Mouse (Mus musculus) Patski (cell line): Measurements from ENCODE around the gene Kcnk13. TPM values are rescaled to one million over a fixed set of nuclear protein-coding genes. Genes with fewer than 3 reads are reported as not detected.

Experiments used
- ATAC-seq: fragments of 100-300 bp; one replicate; pipeline ENCODE4 v1.8.0; 2021
- CTCF ChIA-PET: fragments of 350-600 bp; sonication (Branson Sonifier 250); formaldehyde crosslinking; loops from one replicate; lab custom pipeline; 2022; ENCODE audit warnings: inconsistent platforms; lab: Charles Lee
- POLR2A ChIA-PET: fragments of 350-600 bp; sonication (Branson Sonifier 250); formaldehyde crosslinking; loops from one replicate; lab custom pipeline; 2022; ENCODE audit warnings: antibody characterized with exemption, inconsistent platforms; lab: Charles Lee
- DNase-seq: peaks from one replicate; pipeline ENCODE4 v3.0.0-alpha.2; 2011; ENCODE audit warnings: low read depth, low spot score
- H3K27me3 ChIP-seq: fragments of 371-371 bp; one replicate; pipeline ENCODE4 v1.5.1; 2021
- CTCF ChIP-seq: fragments of 100-300 bp; IDR thresholded peaks from one replicate; pipeline ENCODE4 v1.5.1; 2021
- in situ Hi-C: fragments of 300-500 bp; cut with MboI; formaldehyde crosslinking; loops from 3 replicates; pipeline ENCODE4 v1.11.1; 2018; ENCODE audit warnings: low pct_unique_long_range_greater_than_20kb, mixed read lengths
- polyA plus RNA-seq: library from polyadenylated mRNA; unstranded; gene quantifications from one replicate; pipeline ENCODE4 v1.2.3, GENCODE M21; 2021

The Kcnk13 gene
- polyA plus RNA-seq, 1 experiment from 2014 or later: not detected

DNA sequence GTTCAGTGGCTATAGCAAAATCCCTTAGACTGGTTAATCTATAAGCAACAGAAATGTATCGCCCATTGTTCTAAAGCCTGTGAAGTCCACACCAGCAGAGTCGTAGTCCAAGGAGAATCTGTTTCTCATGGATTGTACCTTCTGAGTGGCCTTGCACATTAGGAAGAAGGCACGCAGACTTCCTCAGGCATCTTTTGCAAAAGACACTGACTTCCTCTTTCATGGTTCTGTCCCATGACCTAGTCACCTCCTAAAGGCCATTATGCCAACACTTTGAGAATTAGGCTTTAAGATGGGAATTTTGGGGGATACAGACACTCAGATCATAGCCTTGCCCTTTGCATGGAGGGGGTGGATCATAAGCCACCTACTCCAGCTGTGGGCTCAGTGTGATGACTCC is 48.5 kb downstream of the Kcnk13 start:
- H3K27me3 ChIP-seq: peaks cover 9% of the 10 kb centered on the region
- ATAC-seq (no peak), DNase-seq (no peak)
- CTCF ChIA-PET: no interaction called here
- in situ Hi-C loops: no loop called here
- POLR2A ChIA-PET: no interaction called here
- TF ChIP-seq CTCF: no peak

DNA sequence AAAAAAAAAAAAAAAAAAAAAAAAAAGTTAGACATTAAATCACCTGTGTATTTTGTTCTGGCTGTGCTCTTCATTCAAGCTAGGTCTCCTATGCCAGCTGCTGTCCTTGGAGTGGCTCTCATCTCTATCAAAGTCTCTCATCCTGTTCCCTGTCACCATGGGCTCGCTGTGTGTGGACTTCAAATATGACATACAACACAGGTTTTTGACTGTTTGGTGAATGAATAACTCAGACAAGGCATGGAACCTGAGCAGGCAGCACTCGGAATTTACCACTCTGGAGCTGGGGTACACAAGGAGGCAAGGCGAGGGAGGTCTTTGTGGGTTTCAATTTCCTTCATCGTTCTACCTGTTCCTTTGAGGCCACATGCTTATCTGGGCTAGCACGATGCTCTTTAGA is 50.8 kb downstream of the Kcnk13 start:
- ATAC-seq (no peak), DNase-seq (no peak)
- peaks cover 14% of the 10 kb centered on the region for H3K27me3 ChIP-seq
- POLR2A ChIA-PET: no interaction called here
- in situ Hi-C loops: no loop called here
- CTCF ChIA-PET: no interaction called here
- no peak for TF ChIP-seq CTCF

DNA sequence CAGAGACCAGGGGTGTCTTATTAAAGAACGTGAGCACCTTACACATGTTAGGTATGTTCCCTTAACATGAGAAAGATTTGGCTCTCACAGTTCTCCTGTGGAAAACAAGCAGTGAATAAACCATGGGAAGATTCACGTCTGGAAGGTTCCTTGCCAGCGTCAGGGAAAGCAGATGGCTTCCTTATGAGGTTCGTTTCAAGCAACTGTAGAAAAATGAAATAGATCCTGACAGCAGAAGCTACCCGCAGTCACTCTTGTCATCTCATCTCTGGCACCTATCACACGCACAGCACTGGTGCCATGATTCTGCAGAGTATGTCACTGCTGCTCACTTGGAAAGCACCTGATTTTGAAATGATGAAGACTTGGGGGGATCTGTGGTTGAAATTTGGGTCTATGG is 53.4 kb downstream of the Kcnk13 start:
- ATAC-seq: no peak
- no peak for DNase-seq
- in situ Hi-C loops: no loop called here
- POLR2A ChIA-PET: no interaction called here
- no peak for TF ChIP-seq CTCF
- peaks cover 22% of the 10 kb centered on the region for H3K27me3 ChIP-seq
- CTCF ChIA-PET: no interaction called here

DNA sequence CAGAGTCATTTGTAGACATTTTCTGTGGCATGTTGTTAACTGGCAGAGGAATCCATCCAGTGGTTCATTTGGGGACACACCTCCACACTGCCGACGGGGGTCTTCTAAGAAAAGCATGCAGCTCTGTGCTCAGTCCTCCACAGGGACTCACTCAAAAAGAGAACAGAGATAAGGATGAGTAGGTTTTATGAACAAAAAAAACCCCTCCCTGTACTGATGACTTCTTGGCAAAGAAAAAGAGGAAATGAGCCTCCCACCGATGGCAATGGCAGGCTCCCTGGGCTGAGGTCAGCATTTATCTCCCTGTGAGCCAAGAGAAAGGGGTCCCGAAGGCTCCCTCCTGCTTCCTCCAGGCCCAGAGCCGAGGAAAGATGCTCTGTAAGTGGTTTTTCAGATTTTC is 58.2 kb downstream of the Kcnk13 start:
- ATAC-seq: no peak
- peaks cover 32% of the 10 kb centered on the region for H3K27me3 ChIP-seq
- no peak for DNase-seq
- CTCF ChIA-PET: no interaction called here
- TF ChIP-seq CTCF: no peak
- POLR2A ChIA-PET: no interaction called here
- in situ Hi-C loops: no loop called here

DNA sequence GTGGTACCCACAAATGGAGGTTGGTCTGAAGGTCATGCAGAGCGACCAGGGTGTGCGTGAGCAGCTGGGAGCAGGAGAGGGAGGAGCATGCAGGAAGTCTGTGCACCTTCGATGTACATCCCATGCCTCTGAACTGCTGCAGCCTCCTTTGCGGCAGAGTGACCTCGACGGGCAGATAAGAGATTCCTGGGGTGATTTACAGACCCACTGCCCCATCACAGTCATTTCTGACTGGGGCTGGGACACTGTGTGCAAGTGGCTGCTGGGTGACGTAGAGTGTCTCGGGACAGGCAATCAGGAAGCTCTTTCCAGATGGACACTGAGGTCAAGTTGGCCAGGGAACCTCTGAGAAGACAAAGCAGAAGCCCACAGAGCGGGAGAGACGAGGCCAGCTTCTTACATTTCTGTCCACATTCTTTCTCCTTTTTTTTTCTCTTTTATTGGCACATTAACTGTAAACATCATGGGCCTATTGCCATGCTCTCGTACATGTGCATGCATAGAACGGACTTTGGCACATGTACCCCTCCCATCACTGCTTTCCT is 59.6 kb downstream of the Kcnk13 start:
- in situ Hi-C loops: no loop called here
- POLR2A ChIA-PET: no interaction called here
- peaks cover 36% of the 10 kb centered on the region for H3K27me3 ChIP-seq
- no peak for TF ChIP-seq CTCF
- DNase-seq (no peak), ATAC-seq (no peak)
- CTCF ChIA-PET: no interaction called here

DNA sequence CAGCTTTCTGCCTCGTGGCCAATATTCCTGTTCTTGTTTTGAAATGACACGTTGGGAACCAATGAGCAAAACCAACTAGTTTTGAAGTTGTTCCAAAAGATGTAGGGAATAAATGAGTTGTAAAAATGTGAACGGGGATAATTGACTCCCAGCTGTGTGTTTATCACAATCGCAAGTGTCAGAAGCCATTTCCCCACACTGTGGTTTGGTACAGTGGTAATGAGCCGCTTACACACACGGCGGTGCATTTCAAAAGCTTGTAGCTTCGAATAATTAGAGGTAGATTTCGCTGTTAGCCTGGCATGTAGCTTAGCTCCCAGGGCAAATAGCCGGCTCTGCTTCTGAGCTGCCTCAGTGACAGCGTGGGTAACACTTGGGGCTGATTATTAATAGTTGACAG is 61.4 kb downstream of the Kcnk13 start:
- DNase-seq (no peak), ATAC-seq (no peak)
- no peak for TF ChIP-seq CTCF
- ChIA-PET CTCF (no interaction called here), POLR2A (no interaction called here)
- H3K27me3 ChIP-seq: peaks cover 38% of the 10 kb centered on the region
- in situ Hi-C loops: no loop called here

DNA sequence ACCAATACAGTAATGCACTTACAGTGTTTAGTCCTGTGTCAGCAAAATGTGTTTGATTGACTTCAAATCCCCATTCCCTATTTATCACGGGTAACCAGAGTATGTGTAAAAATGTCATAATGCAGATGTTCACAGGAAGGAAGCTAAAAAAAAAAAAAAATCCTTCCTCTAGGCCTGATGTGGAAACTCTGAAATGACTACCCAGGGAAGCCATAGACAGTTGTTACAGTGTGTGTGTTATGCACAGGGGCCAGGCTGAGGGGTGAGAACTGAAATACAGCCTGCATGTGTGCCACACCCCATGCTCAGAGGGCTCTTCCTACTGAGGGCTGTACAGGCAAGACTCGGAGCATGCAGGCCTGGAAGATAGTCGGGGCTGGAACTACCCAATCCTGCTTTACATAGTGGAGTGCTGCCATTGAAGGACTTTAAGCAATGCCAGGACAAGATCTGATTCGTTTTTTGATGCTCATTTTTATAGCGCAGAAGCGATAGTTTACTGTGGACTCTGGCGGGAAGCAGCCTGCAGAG is 62.5 kb downstream of the Kcnk13 start:
- peaks cover 33% of the 10 kb centered on the region for H3K27me3 ChIP-seq
- no peak for TF ChIP-seq CTCF
- DNase-seq (no peak), ATAC-seq (no peak)
- in situ Hi-C loops: no loop called here
- ChIA-PET CTCF (no interaction called here), POLR2A (no interaction called here)

DNA sequence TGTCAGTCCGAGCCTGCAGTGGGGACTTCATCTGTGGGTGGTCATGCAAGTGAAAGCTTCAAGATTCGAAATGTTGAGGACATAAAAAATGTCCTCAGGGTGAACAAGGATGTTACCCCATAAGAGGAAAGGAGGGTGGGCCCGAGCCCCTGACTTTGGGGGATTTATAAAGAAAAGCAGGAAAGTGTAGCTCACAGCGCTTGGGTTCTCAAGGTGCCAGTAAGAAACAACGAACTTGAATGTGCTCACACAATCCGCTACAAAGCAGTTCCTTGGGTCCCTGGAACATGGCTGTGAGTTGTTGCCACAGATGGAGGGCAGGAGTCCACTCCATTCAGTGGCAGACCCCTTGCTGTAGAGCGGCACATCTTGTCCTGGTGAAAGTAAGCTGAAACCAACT is 63.0 kb downstream of the Kcnk13 start:
- in situ Hi-C loops: no loop called here
- CTCF ChIA-PET: no interaction called here
- ATAC-seq: no peak
- POLR2A ChIA-PET: no interaction called here
- DNase-seq: no peak
- no peak for TF ChIP-seq CTCF
- H3K27me3 ChIP-seq: peaks cover 30% of the 10 kb centered on the region

DNA sequence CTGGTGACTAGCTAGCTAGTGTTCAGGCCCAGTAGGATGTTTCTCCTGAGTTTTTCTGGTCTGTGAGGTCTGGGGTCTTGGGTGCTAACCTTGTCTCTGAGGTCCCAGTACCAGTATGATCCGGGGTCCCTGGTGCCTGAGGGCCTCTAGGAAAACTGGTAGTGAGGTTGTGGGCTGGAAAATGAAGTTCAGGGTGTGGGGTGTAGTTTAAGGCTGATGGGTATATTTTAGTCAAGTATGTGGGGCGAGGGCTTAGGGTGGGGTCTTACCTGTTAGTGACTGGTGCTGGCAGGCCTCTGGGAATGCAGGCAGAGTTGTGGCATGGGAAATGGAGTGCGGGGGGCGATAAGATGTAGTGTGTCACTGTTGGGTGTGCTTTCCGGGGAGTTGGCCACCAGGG is 67.4 kb downstream of the Kcnk13 start:
- peaks cover 32% of the 10 kb centered on the region for H3K27me3 ChIP-seq
- CTCF ChIA-PET: no interaction called here
- DNase-seq: no peak
- POLR2A ChIA-PET: no interaction called here
- TF ChIP-seq CTCF: no peak
- ATAC-seq: no peak
- in situ Hi-C loops: no loop called here

DNA sequence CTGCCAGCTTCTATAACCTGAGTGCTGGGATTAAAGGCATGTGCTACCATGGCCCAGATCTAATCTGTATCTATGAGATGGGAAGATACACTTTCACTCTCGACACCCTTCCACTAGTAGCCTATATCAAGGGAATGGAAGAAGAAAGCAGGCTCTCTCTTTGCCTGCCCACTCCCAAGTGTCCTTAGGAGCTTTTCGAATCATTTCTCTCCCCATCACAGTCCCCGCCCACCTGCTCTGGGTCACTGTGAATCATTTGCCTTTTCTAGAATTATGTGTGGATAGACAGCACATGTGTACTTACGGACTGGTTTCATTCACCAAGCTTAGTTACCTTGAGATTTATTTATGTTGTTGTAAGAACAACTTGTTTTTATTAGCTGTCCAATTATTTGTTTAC is 68.2 kb downstream of the Kcnk13 start:
- ATAC-seq (no peak), DNase-seq (no peak)
- no peak for TF ChIP-seq CTCF
- ChIA-PET POLR2A (no interaction called here), CTCF (no interaction called here)
- in situ Hi-C loops: no loop called here
- H3K27me3 ChIP-seq: peaks cover 34% of the 10 kb centered on the region

DNA sequence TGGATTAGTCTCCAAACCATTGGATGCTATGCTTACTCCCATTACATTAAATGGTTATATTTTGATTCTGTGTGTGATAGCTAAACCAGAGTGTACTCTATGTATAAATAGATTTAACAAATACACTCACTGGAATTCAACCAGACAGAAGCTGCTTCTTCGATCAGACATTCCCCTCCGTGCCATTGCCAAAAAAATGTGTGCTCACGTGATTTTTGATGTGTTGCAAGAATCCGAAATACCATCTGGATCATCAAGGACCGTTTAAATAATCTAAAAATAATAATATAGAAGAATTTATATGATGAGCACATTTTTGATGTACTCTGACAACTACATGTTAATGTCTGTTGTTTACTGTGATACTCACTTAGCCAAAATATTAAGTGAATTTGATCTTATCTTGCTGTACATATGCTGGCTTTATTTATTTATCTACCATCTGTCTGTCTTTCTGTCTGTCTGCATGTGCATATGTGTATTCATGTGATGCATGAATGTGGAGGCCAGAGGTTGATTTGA is 74.5 kb downstream of the Kcnk13 start:
- POLR2A ChIA-PET: no interaction called here
- peaks cover 43% of the 10 kb centered on the region for H3K27me3 ChIP-seq
- in situ Hi-C loops: no loop called here
- DNase-seq (no peak), ATAC-seq (no peak)
- CTCF ChIA-PET: no interaction called here
- no peak for TF ChIP-seq CTCF

DNA sequence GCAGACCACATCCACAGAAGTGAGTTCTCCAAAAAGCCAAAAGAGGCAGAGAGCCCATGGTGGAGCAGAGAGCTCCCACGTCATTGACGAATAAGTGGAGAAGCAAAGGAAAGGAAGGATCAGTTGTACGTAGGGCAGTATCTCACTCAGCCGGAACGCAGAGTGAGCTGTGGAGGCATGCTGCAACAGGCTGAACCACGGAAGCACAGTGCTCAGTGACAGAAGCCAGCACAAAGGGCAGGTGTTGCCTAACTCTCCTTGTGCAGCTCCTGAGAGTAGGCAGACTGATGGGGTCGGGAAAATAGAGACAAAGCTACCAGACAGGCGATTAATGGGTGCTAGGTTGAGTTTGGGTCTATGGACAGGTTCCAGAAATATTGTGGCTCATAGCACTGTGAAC is 77.8 kb downstream of the Kcnk13 start:
- no peak for TF ChIP-seq CTCF
- ChIA-PET CTCF (interaction anchor here (1.5 kb wide), 1 partner anchor 9 kb away, joined by 3 read pairs; no protein-coding TSS in a partner anchor), POLR2A (no interaction called here)
- ATAC-seq (no peak), DNase-seq (no peak)
- in situ Hi-C loops: no loop called here
- peaks cover 35% of the 10 kb centered on the region for H3K27me3 ChIP-seq
